Mouse (Mus musculus) embryonic facial prominence, embryonic 14.5 days (tissue): ENCODE results near the gene Rad51b. TPM values are rescaled to one million over a fixed set of nuclear protein-coding genes. Genes with fewer than 3 reads are reported as not detected.
A peak's percentile ranks its signal among the peaks of the same experiment; 100 is the strongest.

Source experiments
- ATAC-seq: fragments of 200-750 bp; cut with Nextera tagmentation; 2 replicates; pipeline ENCODE4 v1.8.0; 2017; ENCODE audit warnings: low read depth, moderate number of reproducible peaks, moderate TSS enrichment
- DNase-seq: peaks from one replicate; pipeline ENCODE4 v3.0.0-alpha.2; 2015; ENCODE audit warnings: low spot score
- H3K27ac ChIP-seq: fragments of 300-500 bp; sonication (generic); replicated peaks from 2 replicates; pipeline ENCODE4 v1.5.1; 2014; ENCODE audit warnings: low read depth, mild to moderate bottlenecking, low read length, moderate library complexity
- H3K27me3 ChIP-seq: fragments of 300-500 bp; sonication (generic); replicated peaks from 2 replicates; pipeline ENCODE4 v1.6.1; 2014; ENCODE audit warnings: low read length; ENCODE audit not compliant: control insufficient read depth, insufficient read depth
- H3K36me3 ChIP-seq: fragments of 300-500 bp; sonication (generic); 2 replicates; pipeline ENCODE4 v1.6.1; 2014; ENCODE audit warnings: low read length, mixed read lengths; ENCODE audit not compliant: control insufficient read depth, insufficient read depth
- H3K4me1 ChIP-seq: fragments of 300-500 bp; sonication (generic); 2 replicates; pipeline ENCODE4 v1.6.1; 2014; ENCODE audit warnings: antibody characterized with exemption, low read length; ENCODE audit not compliant: control insufficient read depth, insufficient read depth
- H3K4me2 ChIP-seq: fragments of 300-500 bp; sonication (generic); 2 replicates; pipeline ENCODE4 v1.6.1; 2014; ENCODE audit warnings: low read depth, mild to moderate bottlenecking, low read length, moderate library complexity, mixed read lengths
- H3K4me3 ChIP-seq: fragments of 300-500 bp; sonication (generic); 2 replicates; pipeline ENCODE4 v1.5.1; 2014; ENCODE audit warnings: low read depth, mild to moderate bottlenecking, low read length
- H3K9ac ChIP-seq: fragments of 300-500 bp; sonication (generic); 2 replicates; pipeline ENCODE4 v1.6.1; 2014; ENCODE audit warnings: low read depth, mild to moderate bottlenecking, low read length, moderate library complexity, mixed read lengths
- H3K9me3 ChIP-seq: fragments of 300-500 bp; sonication (generic); 2 replicates; pipeline ENCODE4 v1.6.1; 2016; ENCODE audit warnings: low read length; ENCODE audit not compliant: control insufficient read depth
- WGBS: fragments of 180-500 bp; shearing (Covaris S2); extraction: QIAGEN DNeasy Blood & Tissue Kit; methylation state at CpG from one replicate; pipeline ENCODE4 v1.1.7; 2014; 5-methylcytosine and 5-hydroxymethylcytosine counted together
- polyA plus RNA-seq: library from polyadenylated mRNA; unstranded; fragments of >200 nt; fragmentation: Nextera tagmentation; extraction: Ambion mirVana; gene quantifications from 2 replicates; pipeline ENCODE4 v1.2.1, GENCODE M21; 2014

The Rad51b gene
- polyA plus RNA-seq, 1 experiment from 2014 or later, result 5.1 TPM

GRCm38 (mm10) chr12:79858336-79858735, 561.3 kb downstream of the Rad51b start:
- H3K36me3 ChIP-seq, result no peaks in the 10 kb centered on the region
- H3K4me3 ChIP-seq, result no peak overlapping the region
- H3K9me3 ChIP-seq, result 0 out of 2 replicates have a peak, but pooled peaks cover 3% of the 10 kb centered on the region
- WGBS, result 72% methylated on average over 11 of the region's 11 CpGs
- H3K27me3 ChIP-seq, result no peaks in the 10 kb centered on the region
- no peak overlapping the region for H3K4me2 ChIP-seq
- H3K27ac ChIP-seq, result peak overlapping the region; percentile 79; the same call in 1 of the 2 replicates
- no peak overlapping the region for H3K9ac ChIP-seq
- DNase-seq, result no peak
- H3K4me1 ChIP-seq, result peaks cover 67% of the 10 kb centered on the region
- no peak for ATAC-seq

- H3K9ac ChIP-seq, result no peak overlapping the region
- 0 out of 2 replicates have a peak, but pooled peaks cover 3% of the 10 kb centered on the region for H3K9me3 ChIP-seq
- H3K4me3 ChIP-seq, result no peak overlapping the region
- peak; percentile 84 for ATAC-seq
- H3K4me1 ChIP-seq, result peaks cover 65% of the 10 kb centered on the region
- H3K27me3 ChIP-seq, result no peaks in the 10 kb centered on the region
- DNase-seq, result peak; percentile 88
- peak overlapping the region; percentile 79 for H3K27ac ChIP-seq
- 20% methylated on average over 14 of the region's 14 CpGs for WGBS
- no peak overlapping the region for H3K4me2 ChIP-seq
- no peaks in the 10 kb centered on the region for H3K36me3 ChIP-seq
Measured at GRCm38 (mm10) chr12:79859354-79860247, 562.5 kb downstream of the Rad51b start.

- no peak overlapping the region for H3K4me2 ChIP-seq
- WGBS, result 69% methylated on average over 2 of the region's 2 CpGs
- H3K4me3 ChIP-seq, result no peak overlapping the region
- no peak overlapping the region for H3K9ac ChIP-seq
- no peaks in the 10 kb centered on the region for H3K27me3 ChIP-seq
- no peaks in the 10 kb centered on the region for H3K36me3 ChIP-seq
- H3K4me1 ChIP-seq, result peaks cover 67% of the 10 kb centered on the region
- no peak for ATAC-seq
- no peak for DNase-seq
- peak overlapping the region; percentile 79 for H3K27ac ChIP-seq
- 0 out of 2 replicates have a peak, but pooled peaks cover 3% of the 10 kb centered on the region for H3K9me3 ChIP-seq
Measured at GRCm38 (mm10) chr12:79860248-79860555, 563.1 kb downstream of the Rad51b start.

Other genes with a start within 250 kb of the Rad51b start
- gene Pigh, start 207.6 kb upstream of the Rad51b start, polyA plus RNA-seq, result 20.1 and 24.5 TPM in 2 replicates
- gene Arg2, start 166.5 kb upstream of the Rad51b start, polyA plus RNA-seq, result 2.2 and 2.9 TPM in 2 replicates
- 86.7 and 91.5 TPM in 2 replicates for gene Vti1b, start 124.6 kb upstream of the Rad51b start, polyA plus RNA-seq
- 25.7 and 27.9 TPM in 2 replicates for gene Rdh11, start 105.0 kb upstream of the Rad51b start, polyA plus RNA-seq
- 6.8 and 6.9 TPM in 2 replicates for gene Rdh12, start 88.4 kb upstream of the Rad51b start, polyA plus RNA-seq
- 14.1 and 14.7 TPM in 2 replicates for gene Zfyve26, start 978 bp upstream of the Rad51b start, polyA plus RNA-seq